Mouse (Mus musculus) stomach, embryonic 14.5 days (tissue): ENCODE data around the gene Gpr171. TPM values are rescaled to one million over a fixed set of nuclear protein-coding genes. Genes with fewer than 3 reads are reported as not detected.

Experiments used
- ATAC-seq: fragments of 200-750 bp; cut with Nextera tagmentation; 2 replicates; pipeline ENCODE4 v1.8.0; 2017; ENCODE audit warnings: low read depth, moderate TSS enrichment; ENCODE audit not compliant: insufficient number of reproducible peaks, insufficient read depth, low FRiP score
- H3K27ac ChIP-seq: fragments of 300-500 bp; sonication (generic); 2 replicates; pipeline ENCODE4 v1.5.1; 2014; ENCODE audit warnings: mild to moderate bottlenecking, low read length, moderate library complexity, mixed read lengths
- H3K27me3 ChIP-seq: fragments of 300-500 bp; sonication (generic); 2 replicates; pipeline ENCODE4 v1.6.1; 2014; ENCODE audit warnings: low read length, control low read depth, mixed read lengths; ENCODE audit not compliant: control insufficient read depth, insufficient read depth
- H3K36me3 ChIP-seq: fragments of 300-500 bp; sonication (generic); 2 replicates; pipeline ENCODE4 v1.6.1; 2014; ENCODE audit warnings: mild to moderate bottlenecking, control low read depth, low read length, moderate library complexity, mixed read lengths; ENCODE audit not compliant: control insufficient read depth, insufficient read depth
- H3K4me1 ChIP-seq: fragments of 300-500 bp; sonication (generic); 2 replicates; pipeline ENCODE4 v1.6.1; 2014; ENCODE audit warnings: low read length, control low read depth, mixed read lengths; ENCODE audit not compliant: control insufficient read depth, insufficient read depth
- H3K4me2 ChIP-seq: fragments of 300-500 bp; sonication (generic); replicated peaks from 2 replicates; pipeline ENCODE4 v1.6.1; 2014; ENCODE audit warnings: low read depth, low read length, control low read depth
- H3K4me3 ChIP-seq: fragments of 300-500 bp; sonication (generic); 2 replicates; pipeline ENCODE4 v1.5.1; 2014; ENCODE audit warnings: low read depth, low read length, control low read depth
- H3K9ac ChIP-seq: fragments of 300-500 bp; sonication (generic); replicated peaks from 2 replicates; pipeline ENCODE4 v1.6.1; 2014; ENCODE audit warnings: low read depth, mild to moderate bottlenecking, control low read depth, low read length, moderate library complexity, mixed read lengths
- H3K9me3 ChIP-seq: fragments of 300-500 bp; sonication (generic); 2 replicates; pipeline ENCODE4 v1.6.1; 2016; ENCODE audit warnings: low read depth, low read length, control low read depth; ENCODE audit not compliant: control insufficient read depth
- WGBS: fragments of 180-500 bp; shearing (Covaris S2); extraction: QIAGEN DNeasy Blood & Tissue Kit; methylation state at CpG from one replicate; pipeline ENCODE4 v1.1.7; 2014; 5-methylcytosine and 5-hydroxymethylcytosine counted together
- polyA plus RNA-seq: library from polyadenylated mRNA; unstranded; fragments of >200 nt; fragmentation: Nextera tagmentation; extraction: Ambion mirVana; gene quantifications from 2 replicates; pipeline ENCODE4 v1.2.1, GENCODE M21; 2014

Gpr171 gene
- polyA plus RNA-seq, 1 experiment from 2014 or later = 1.3 TPM

DNA sequence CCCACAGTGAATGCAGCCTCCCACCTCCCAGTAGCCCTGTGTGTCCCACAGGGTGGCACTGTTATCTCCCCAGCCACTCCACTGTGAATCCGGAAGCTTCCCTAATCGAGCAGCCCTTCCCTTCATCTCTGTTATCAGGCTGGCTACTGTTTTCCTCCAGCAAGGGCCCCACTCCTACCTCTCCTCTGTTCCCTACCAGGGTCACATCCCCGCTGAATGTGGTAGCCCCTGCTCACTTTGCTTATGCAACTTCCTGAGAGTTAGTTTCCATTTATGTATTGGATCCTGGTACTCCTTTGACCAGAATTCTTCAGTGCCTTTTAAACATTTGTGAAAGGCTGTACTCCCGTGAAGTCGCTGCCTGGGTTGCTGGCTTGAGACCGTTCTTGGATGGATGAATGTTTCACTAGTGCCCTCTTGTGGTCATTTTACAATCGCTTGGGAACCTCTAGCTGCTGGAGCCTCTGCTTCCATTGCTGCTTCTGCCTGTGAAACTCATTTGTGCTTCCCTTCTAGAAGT, 42.5 kb downstream of the Gpr171 start:
- Histone ChIP-seq H3K9me3 (no peaks in the 10 kb centered on the region), H3K4me3 (no peak overlapping the region), H3K4me1 (no peaks in the 10 kb centered on the region), H3K27ac (no peak overlapping the region), H3K9ac (no peak overlapping the region), H3K4me2 (no peak overlapping the region; the same call in 1 of the 2 replicates), H3K27me3 (no peaks in the 10 kb centered on the region), H3K36me3 (no peaks in the 10 kb centered on the region)
- WGBS = 1% methylated on average over 7 of the region's 7 CpGs
- ATAC-seq = peak; percentile 79; the same call in 1 of the 2 replicates

DNA sequence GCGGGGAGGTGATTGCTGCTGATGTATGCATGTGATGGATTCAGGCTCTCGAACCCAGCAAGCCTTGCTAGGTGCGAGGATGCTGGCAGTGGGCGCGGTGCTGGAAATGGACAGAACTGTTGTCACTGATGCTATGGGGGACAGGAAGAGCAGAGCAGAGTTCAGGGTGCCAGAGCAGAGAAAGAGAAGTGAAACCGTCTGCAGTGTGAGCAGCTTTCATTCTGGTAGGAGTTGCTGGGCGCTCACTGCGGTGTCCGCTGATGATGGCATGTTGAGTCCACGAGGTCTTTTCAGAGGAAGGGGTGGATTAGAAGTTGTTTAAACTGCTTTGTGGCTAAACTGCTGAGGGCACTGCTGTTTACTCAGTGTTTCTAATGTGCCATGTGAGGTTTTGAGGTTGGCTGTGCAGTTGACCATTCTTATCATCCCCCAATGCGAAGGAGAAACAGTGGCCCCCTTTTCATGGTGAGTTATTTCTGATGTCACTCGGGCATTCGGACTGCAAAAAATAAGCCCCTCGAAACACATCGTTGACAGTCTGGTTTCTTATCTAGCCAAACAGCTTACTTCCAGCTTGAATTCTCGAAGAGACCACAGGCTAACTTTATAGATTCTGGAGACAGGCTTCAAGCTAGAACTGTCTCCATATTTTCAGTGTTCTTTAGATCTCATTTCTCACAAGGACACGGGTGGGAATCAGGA, 46.6 kb downstream of the Gpr171 start:
- Histone ChIP-seq H3K4me3 (no peak overlapping the region), H3K27ac (no peak overlapping the region), H3K27me3 (no peaks in the 10 kb centered on the region), H3K4me2 (no peak overlapping the region), H3K9ac (no peak overlapping the region), H3K36me3 (no peaks in the 10 kb centered on the region), H3K4me1 (no peaks in the 10 kb centered on the region), H3K9me3 (no peaks in the 10 kb centered on the region)
- ATAC-seq = no peak
- 74% methylated on average over 17 of the region's 17 CpGs for WGBS

Other genes with a start within 250 kb of the Gpr171 start
- gene Clrn1, start 216.5 kb downstream of the Gpr171 start, polyA plus RNA-seq = not detected in 2 replicates
- 2.1 and 2.2 TPM in 2 replicates for gene Med12l, start 96.0 kb downstream of the Gpr171 start, polyA plus RNA-seq
- gene P2ry14, start 51.8 kb upstream of the Gpr171 start, polyA plus RNA-seq = 2.7 and 3.2 TPM in 2 replicates
- gene Gpr87, start 93.3 kb upstream of the Gpr171 start, polyA plus RNA-seq = 5.7 and 9.5 TPM in 2 replicates
- 1.6 TPM in 2 replicates for gene P2ry13, start 109.1 kb upstream of the Gpr171 start, polyA plus RNA-seq
- gene P2ry12, start 161.1 kb upstream of the Gpr171 start, polyA plus RNA-seq = 2.5 and 4.4 TPM in 2 replicates
- gene Igsf10, start 242.6 kb upstream of the Gpr171 start, polyA plus RNA-seq = 11.7 and 12.2 TPM in 2 replicates